Mouse (Mus musculus) gastrocnemius, postnatal 10 days (tissue): ENCODE measurements at regions not wholly inside any gene's neighbourhood (a gene's known extent, or its start where the extent isn't known, plus 50 kb on each side); places are given as distances from the start of the nearest gene placed in this dataset.
"Not testable (repeated sequence)": the region's sequence is repeated elsewhere in the genome, so short reads cannot be mapped to it uniquely, and the experiment has no call there.

Source experiments
- DNase-seq: peaks from one replicate; pipeline ENCODE4 v3.0.0; 2021; ENCODE audit warnings: mixed read lengths

GRCm38 (mm10) chr2:179142313-179142712, 299.9 kb upstream of the Cdh4 start:
- DNase-seq: no peak

- DNase-seq: no peak
These were observed 296.5 kb upstream of the Cdh4 start for GRCm38 (mm10) chr2:179145726-179146125.

- DNase-seq: no peak
These were observed 296.0 kb upstream of the Cdh4 start for GRCm38 (mm10) chr2:179146274-179146673.

GRCm38 (mm10) chr2:179148194-179148593, 294.0 kb upstream of the Cdh4 start:
- DNase-seq: no peak

- DNase-seq: no peak
These were observed 293.6 kb upstream of the Cdh4 start for GRCm38 (mm10) chr2:179148667-179149066.

GRCm38 (mm10) chr2:179158881-179159280, 283.4 kb upstream of the Cdh4 start:
- no peak for DNase-seq

GRCm38 (mm10) chr2:179163116-179163515, 279.1 kb upstream of the Cdh4 start:
- no peak for DNase-seq

GRCm38 (mm10) chr2:179170157-179170556, 272.1 kb upstream of the Cdh4 start:
- DNase-seq: no peak

GRCm38 (mm10) chr2:179170608-179171007, 271.6 kb upstream of the Cdh4 start:
- DNase-seq: no peak

- DNase-seq: not testable (repeated sequence)
These were observed 265.2 kb upstream of the Cdh4 start for GRCm38 (mm10) chr2:179176835-179177530.

GRCm38 (mm10) chr2:179181366-179181765, 260.9 kb upstream of the Cdh4 start:
- no peak for DNase-seq

GRCm38 (mm10) chr2:179182123-179182522, 260.1 kb upstream of the Cdh4 start:
- no peak for DNase-seq

- no peak for DNase-seq
These were observed 249.2 kb upstream of the Cdh4 start for GRCm38 (mm10) chr2:179192906-179193496.

- DNase-seq: peak; percentile 79
These were observed 248.6 kb upstream of the Cdh4 start for GRCm38 (mm10) chr2:179193507-179194160.

GRCm38 (mm10) chr2:179197471-179197870, 244.8 kb upstream of the Cdh4 start:
- DNase-seq: no peak

GRCm38 (mm10) chr2:179200495-179200894, 241.7 kb upstream of the Cdh4 start:
- DNase-seq: peak; percentile 30

GRCm38 (mm10) chr2:179210164-179210805, 231.9 kb upstream of the Cdh4 start:
- no peak for DNase-seq

GRCm38 (mm10) chr2:179216773-179217172, 225.5 kb upstream of the Cdh4 start:
- no peak for DNase-seq

- no peak for DNase-seq
These were observed 214.1 kb upstream of the Cdh4 start for GRCm38 (mm10) chr2:179228096-179228495.

- DNase-seq: no peak
These were observed 210.4 kb upstream of the Cdh4 start for GRCm38 (mm10) chr2:179231708-179232354.

GRCm38 (mm10) chr2:179238166-179238565, 204.1 kb upstream of the Cdh4 start:
- DNase-seq: no peak

GRCm38 (mm10) chr2:179260892-179261291, 181.3 kb upstream of the Cdh4 start:
- DNase-seq: no peak

- no peak for DNase-seq
These were observed 178.3 kb upstream of the Cdh4 start for GRCm38 (mm10) chr2:179263888-179264287.
